Mouse (Mus musculus) C2C12 (cell line): ENCODE data around the gene Vwa5b2. TPM values are rescaled to one million over a fixed set of nuclear protein-coding genes. Genes with fewer than 3 reads are reported as not detected.

Experiments used
- H3K27me3 ChIP-seq: one replicate; pipeline ENCODE4 v1.6.1; 2011; ENCODE audit not compliant: control insufficient read depth, insufficient read depth, insufficient read length
- H3K36me3 ChIP-seq: one replicate; pipeline ENCODE4 v1.6.1; 2011; ENCODE audit not compliant: control insufficient read depth, insufficient read depth
- H3K4me3 ChIP-seq: one replicate; pipeline ENCODE4 v1.5.1; 2011; ENCODE audit warnings: mild to moderate bottlenecking, control low read depth; ENCODE audit not compliant: poor library complexity, insufficient read depth, severe bottlenecking
- H3K79me2 ChIP-seq: one replicate; pipeline ENCODE4 v1.6.1; 2011; ENCODE audit not compliant: control insufficient read depth, insufficient read depth
- H3K79me3 ChIP-seq: one replicate; pipeline ENCODE4 v1.6.1; 2011; ENCODE audit warnings: low read depth, control low read depth
- H3ac ChIP-seq: one replicate; pipeline ENCODE3; 2011; ENCODE audit warnings: low read depth; ENCODE audit not compliant: control insufficient read depth, insufficient read length
- CEBPB ChIP-seq: IDR thresholded peaks from one replicate; pipeline ENCODE4 v1.6.1; 2011; ENCODE audit warnings: low read depth, mild to moderate bottlenecking, control low read depth, moderate library complexity
- CTCF ChIP-seq: IDR thresholded peaks from one replicate; pipeline ENCODE4 v1.5.1; 2011; ENCODE audit not compliant: control insufficient read depth, insufficient read depth, insufficient read length
- FOSL1 ChIP-seq: IDR thresholded peaks from one replicate; pipeline ENCODE4 v1.8.0; 2011; ENCODE audit warnings: mild to moderate bottlenecking, low read length; ENCODE audit not compliant: poor library complexity, insufficient read depth, severe bottlenecking
- MAX ChIP-seq: IDR thresholded peaks from one replicate; pipeline ENCODE4 v1.6.1; 2011; ENCODE audit warnings: mild to moderate bottlenecking, control low read depth
- MYOD1 ChIP-seq: IDR thresholded peaks from one replicate; pipeline ENCODE4 v1.6.1; 2011; ENCODE audit warnings: low read depth; ENCODE audit not compliant: control insufficient read depth, insufficient read length
- MYOG ChIP-seq: IDR thresholded peaks from one replicate; pipeline ENCODE4 v1.6.1; 2011; ENCODE audit not compliant: control insufficient read depth, insufficient read length; ENCODE audit errors: extremely low read depth
- USF1 ChIP-seq: IDR thresholded peaks from one replicate; pipeline ENCODE4 v1.6.1; 2011; ENCODE audit warnings: low read depth, mild to moderate bottlenecking, control low read depth, moderate library complexity
- polyA plus RNA-seq: library from polyadenylated mRNA; unstranded; fragments of >200 nt; fragmentation: generic; extraction: Trizol; gene quantifications from one replicate; pipeline ENCODE4 v1.2.1, GENCODE M21; 2012; ENCODE audit warnings: missing spikeins

The Vwa5b2 gene
- polyA plus RNA-seq, 1 experiment = 0.11 TPM

DNA sequence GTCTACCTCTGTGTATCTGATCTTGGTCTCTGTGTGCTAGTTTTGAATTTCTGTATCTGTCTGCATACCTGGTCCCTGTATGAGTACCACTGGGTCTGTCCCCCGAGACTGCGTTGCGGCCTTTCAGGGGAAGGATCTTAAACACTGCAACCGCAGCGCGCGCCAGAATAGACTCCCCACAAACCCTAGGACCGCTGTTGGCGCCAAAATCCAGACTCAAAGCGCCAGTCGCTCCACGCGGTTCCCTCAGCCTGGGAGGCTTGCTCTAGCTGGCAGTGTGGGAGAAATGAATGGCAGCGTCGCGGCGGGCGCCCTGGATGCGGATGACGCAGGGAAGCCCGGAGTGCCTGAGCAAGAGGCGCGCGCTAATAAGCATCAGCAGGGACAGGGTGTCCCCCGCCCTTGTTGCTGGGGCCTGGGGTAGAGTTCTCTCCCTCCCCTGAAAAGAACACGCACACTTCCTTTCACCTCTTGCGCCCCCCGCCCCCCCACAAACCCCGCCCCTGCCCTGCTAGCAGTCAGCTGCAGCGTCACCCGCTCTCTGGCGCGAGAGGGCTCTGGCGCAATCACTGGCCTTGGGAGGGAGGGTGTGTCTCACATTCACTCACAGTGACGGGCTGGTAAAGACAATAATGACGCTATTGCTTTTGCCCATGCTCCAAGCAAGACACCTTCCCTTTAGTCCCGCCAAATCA lies 32.9 kb downstream of the Vwa5b2 start:
- peak overlapping the region; percentile 50 for H3K4me3 ChIP-seq
- no peak for TF ChIP-seq FOSL1
- TF ChIP-seq CEBPB = peak; percentile 91
- no peaks in the 10 kb centered on the region for H3K79me2 ChIP-seq
- H3K36me3 ChIP-seq = peaks cover 9% of the 10 kb centered on the region
- peak overlapping the region; percentile 84 for H3ac ChIP-seq
- H3K27me3 ChIP-seq = no peaks in the 10 kb centered on the region
- no peaks in the 10 kb centered on the region for H3K79me3 ChIP-seq

DNA sequence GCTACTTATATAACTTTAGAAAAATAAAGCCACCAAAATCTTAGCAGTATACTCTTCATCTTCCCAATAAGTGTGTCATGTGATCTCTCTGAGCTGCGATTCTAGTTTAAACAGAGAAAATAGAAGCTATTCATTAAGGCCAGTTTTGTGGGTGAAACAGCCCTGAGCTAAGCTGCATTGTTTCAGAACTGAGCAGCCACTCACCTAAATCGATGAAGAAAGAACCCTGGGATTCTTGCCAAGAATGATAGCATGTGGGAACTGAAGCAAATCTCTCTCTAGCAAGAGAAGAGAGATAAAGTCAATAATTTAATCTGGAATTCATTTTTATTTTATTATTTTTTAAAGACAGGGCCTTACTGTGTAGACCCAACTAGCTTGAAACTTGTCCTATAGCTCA lies 33.9 kb downstream of the Vwa5b2 start:
- Histone ChIP-seq H3ac (no peak overlapping the region), H3K79me3 (no peaks in the 10 kb centered on the region), H3K79me2 (no peaks in the 10 kb centered on the region), H3K4me3 (no peak overlapping the region), H3K36me3 (peaks cover 5% of the 10 kb centered on the region), H3K27me3 (no peaks in the 10 kb centered on the region)
- no peak for TF ChIP-seq MYOD1
- TF ChIP-seq FOSL1 = no peak
- TF ChIP-seq MAX = no peak
- TF ChIP-seq CEBPB = no peak
- TF ChIP-seq USF1 = no peak
- TF ChIP-seq MYOG = no peak
- no peak for TF ChIP-seq CTCF

DNA sequence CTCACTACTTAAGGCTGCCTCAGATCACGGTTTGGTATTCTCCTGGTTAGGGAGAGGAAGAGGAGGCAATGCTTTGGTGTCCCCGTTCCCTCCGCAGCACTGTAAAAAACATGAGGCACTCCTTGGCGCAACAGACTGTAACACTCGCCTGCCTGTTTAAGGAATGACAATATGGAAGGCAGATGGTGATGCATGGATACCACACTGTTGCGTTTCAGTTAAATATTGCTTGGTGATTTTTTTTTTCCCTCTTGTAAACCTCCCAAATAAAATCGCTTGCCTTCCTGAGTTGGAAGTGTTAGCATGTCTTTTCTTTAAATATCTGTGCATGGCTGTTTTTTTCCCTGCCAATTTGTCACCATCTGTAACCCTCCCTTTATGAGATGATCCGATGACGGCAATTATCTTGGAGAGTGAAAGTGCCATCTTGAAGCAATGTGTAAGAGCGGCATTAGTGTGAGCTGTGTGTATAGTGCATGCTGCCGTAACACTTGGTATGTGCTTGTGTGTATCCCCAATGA lies 39.7 kb downstream of the Vwa5b2 start:
- peak overlapping the region; percentile 34 for H3K4me3 ChIP-seq
- H3K36me3 ChIP-seq = peaks cover 6% of the 10 kb centered on the region
- no peaks in the 10 kb centered on the region for H3K79me2 ChIP-seq
- TF ChIP-seq USF1 (no peak), CTCF (no peak), MYOG (no peak), FOSL1 (no peak), MYOD1 (no peak), CEBPB (no peak), MAX (no peak)
- no peaks in the 10 kb centered on the region for H3K27me3 ChIP-seq
- H3ac ChIP-seq = no peak overlapping the region
- no peaks in the 10 kb centered on the region for H3K79me3 ChIP-seq

DNA sequence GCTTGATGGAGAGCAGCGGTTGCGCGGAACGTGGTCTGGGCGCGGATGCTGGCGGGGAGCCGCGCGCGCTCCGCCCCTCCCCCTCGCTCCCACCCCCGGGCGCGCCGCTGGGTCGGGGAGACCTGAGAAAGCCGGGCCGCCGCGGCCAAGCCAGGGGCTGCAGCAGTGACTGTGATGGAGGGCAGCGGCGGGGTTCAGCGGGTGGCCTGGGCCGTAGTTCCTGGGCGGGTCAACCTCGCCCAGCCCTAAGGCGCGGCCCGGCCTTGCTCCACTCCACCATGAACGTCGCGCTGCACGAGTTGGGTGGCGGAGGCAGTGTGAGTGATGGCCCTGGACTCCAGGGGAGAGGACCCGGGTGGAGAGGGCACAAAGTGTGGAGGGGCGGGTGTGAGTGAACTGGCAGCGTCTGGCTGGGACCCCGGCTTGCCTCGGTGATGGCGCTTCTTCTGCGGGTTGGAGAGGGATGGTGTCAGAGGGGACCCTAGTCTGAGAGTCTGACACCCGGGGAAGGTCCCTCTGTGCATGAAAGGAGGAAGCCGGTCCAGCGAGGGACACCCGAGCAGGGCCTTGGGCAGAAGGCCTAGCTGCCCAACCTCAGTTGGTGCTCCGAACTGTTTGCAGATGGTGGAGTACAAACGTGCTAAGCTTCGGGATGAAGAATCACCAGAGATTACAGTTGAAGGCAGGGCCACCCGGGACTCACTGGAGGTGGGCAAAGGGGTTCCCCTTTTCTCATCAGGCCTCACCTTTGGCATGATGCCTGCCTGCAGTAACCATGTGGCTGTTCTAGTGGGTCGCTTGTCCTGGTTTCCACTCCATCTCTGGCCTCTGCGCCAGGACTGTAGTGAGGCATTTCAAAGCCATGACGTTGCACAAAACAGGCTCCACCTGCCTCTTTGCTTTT lies 40.7 kb downstream of the Vwa5b2 start, which contains the start of gene Ece2:
Ece2 (plus strand) TSS at position 98 of the 904 bp plus-strand sequence.
- Histone ChIP-seq H3K4me3 (peak within 1 kb of the TSS; percentile 34), H3K79me3 (no peaks in the 10 kb centered on the region), H3K27me3 (no peaks in the 10 kb centered on the region), H3K79me2 (no peaks in the 10 kb centered on the region), H3ac (peak within 1 kb of the TSS; percentile 86), H3K36me3 (peaks cover 6% of the 10 kb centered on the region)
- TF ChIP-seq MYOD1 (no peak), MAX (peak; percentile 7), CEBPB (no peak), CTCF (no peak)

DNA sequence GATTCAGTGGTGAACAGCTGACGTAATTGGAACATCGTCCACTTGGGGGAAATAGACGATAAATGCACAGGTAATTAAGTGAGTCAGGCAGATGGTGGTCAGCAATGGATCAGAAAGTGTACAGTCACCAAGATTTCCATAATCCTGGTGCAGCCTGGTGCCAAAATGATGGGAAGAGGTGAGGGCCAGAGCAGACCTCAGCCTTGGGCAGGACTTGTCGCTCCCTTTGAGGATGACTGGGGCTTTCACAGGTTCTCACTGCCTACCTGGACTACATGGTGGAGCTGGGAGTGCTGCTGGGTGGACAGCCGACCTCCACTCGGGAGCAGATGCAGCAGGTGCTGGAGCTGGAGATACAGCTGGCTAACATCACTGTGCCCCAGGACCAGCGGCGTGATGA lies 48.1 kb downstream of the Vwa5b2 start:
- no peaks in the 10 kb centered on the region for H3K36me3 ChIP-seq
- no peaks in the 10 kb centered on the region for H3K79me2 ChIP-seq
- TF ChIP-seq CTCF (no peak), FOSL1 (no peak), USF1 (no peak), CEBPB (no peak), MYOG (no peak), MAX (no peak), MYOD1 (no peak)
- no peak overlapping the region for H3K4me3 ChIP-seq
- no peak overlapping the region for H3ac ChIP-seq
- no peaks in the 10 kb centered on the region for H3K79me3 ChIP-seq
- no peaks in the 10 kb centered on the region for H3K27me3 ChIP-seq
